Mouse (Mus musculus): ENCODE measurements around the gene Exosc8.
"Not testable (repeated sequence)": the region's sequence is repeated elsewhere in the genome, so short reads cannot be mapped to it uniquely, and the experiment has no call there.

Gene Exosc8

DNA sequence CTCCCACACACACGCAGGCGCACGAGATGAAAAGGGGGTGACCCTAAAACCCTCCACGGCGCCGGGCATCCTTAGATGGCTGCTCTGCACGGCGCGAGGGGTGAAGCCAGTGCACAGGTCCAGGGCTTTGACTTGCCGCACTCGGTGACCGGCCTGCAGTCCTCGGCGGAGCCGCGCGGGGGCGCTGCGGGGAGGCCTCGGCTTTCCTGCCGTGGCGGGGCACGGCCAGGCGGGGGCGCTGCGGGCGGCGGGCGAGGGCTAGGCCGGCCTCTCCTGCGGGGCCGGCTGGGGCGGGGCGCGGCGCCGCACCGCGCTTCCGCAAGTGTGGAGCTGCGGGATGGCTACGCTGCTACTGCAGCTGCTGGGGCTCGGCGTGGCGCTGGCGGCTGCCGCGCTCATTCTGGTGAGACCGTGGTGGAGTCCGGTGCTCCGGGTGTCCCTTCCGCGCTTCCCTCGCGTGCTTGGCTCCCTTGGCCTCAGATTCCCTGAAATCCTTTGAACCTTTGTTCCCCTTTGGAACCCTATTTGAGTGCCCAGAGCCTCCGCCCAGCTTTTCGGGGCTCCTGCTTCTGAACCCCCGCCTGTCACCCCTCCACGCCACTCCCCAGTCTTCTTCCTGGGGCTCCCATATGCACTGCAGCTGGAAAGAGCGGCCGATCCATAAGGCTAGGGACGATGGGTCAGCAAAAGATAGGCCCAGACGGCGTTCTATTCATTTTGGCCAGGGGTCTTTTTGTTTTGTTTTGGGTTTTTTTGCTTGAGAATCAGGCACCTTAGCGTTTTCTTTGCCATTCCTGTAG lies at the start of gene Exosc8, which contains the start of gene Alg5:
Exosc8 (minus strand) TSS at position 147 of the 800 bp plus-strand sequence.
Alg5 (plus strand) TSS at position 293 of the 800 bp plus-strand sequence.
- DNase-seq (ENCODE audit: low spot score in 2 of 2): peak; percentile 78 to 89

DNA sequence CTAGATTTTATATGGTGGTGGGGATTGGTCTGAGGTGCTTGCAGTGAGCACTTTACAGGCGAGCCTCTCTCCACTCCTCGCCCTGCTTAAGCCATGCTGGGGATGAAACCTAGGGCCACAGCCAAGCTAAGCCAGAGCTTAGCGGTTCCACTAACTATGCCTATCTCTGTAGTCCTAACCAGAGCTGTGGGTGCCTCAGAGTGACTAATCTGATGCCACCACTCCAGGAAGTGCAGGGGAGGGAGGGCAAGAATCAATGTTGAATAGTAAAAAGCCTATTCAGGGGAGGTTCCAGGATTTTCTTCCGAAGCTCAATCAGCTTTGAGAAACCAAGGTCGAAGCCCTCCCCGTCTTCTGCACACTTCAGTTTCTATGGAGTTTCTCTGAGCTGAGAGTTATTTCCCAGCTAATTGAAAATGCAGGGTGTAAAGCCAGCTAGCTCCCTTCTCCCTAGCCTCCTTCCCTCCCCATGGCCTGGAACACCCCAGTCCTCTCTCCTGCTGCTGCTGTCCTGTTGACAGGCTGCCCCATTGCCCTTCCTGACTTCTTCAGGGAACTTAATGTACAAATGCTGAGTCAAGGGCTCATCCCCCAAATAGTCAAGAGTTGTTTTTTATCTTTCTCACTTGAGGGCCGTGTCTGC lies 40.9 kb upstream of the Exosc8 start:
- DNase-seq (ENCODE audit: low spot score in 2 of 2): no peak

- no peak for DNase-seq (ENCODE audit: low spot score in 2 of 2)
These were observed 38.4 kb upstream of the Exosc8 start for GRCm38 (mm10) chr3:54773613-54774012.

DNA sequence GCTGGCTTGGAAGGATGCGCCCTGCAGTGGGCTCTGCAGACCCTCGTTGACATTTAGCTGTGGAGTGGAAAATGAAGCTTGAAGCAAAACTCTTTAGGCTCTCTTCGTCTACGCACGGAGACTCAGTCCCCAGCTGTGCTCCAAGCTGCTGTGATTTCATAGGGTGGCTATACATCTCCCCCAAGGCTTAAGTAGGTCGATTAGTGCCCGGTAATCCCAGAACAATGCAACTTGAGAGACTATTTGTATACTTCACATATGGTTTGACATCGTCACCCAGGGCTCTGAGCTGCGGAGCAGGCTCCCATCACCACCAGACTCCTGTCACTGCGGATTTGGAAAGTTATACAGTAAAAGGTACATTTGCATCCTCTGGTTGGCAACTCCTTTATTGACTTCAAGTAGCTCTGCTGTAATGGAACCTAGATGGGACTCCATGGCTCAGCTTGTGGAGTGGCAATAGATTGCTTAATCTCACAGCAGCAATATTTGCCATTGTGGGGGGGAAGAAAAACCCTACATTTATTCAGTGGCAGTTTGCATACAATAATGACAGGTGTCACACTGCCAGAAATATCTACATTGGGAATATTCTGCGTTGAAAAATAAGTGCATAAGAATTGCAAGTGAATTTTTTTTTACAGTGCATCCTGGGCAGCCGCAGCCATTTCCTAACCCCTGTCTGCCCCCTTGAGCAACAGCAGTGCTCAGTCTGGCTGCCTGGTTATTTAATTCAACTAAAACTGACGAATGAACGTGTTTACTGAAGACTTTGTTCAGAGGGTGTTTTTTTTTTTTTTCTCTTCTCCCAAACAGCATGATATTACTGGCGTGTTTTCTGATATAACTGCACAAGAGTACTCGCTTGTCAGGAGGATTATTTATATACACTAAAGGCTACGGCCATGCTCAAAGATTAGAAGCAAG lies 34.4 kb upstream of the Exosc8 start:
- no peak for DNase-seq (ENCODE audit: low spot score in 2 of 2)

- no peak for DNase-seq (ENCODE audit: low spot score in 2 of 2)
These were observed 33.4 kb upstream of the Exosc8 start for GRCm38 (mm10) chr3:54768592-54768991.

- no peak for DNase-seq (ENCODE audit: low spot score in 2 of 2)
These were observed 31.6 kb upstream of the Exosc8 start for GRCm38 (mm10) chr3:54766811-54767210.

DNA sequence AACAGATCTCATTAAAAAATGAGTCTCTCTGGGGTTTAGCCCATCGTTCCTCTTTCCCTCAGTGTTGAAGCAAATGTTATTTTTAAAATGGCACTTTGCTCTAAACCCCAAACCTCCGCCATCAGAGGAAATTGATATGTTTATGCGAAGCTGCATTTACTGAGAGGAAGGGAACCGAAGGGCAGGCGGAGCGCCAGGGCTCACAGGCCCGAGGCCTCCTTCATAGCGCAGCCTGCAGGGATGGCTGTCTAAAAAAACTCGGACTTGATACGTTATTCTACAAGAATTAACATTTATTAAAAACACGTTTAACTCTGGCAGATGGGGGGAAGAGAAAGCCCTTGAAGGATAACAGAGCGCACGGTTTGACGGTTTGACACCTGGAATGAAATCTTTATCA lies 30.8 kb upstream of the Exosc8 start:
- no peak for DNase-seq (ENCODE audit: low spot score in 2 of 2)

DNA sequence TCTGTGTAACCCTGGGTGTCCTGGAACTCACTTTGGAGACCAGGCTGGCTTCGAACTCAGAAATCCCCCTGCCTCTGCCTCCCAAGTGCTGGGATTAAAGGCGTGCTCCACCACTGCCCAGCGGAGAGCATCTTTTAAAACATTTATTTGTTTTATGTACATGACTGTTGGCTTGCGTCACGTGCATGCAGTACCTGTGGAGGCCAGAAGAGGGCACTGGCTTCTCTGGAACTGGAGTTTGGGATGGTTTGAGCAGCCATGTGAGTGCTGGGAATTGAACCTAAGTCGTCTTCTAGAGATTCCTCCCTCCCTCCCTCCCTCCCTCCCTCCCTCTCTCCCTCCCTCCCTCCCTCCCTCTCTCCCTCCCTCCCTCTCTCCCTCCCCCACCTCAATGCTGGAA lies 30.3 kb upstream of the Exosc8 start:
- not testable (repeated sequence) for DNase-seq (ENCODE audit: low spot score in 2 of 2)

DNA sequence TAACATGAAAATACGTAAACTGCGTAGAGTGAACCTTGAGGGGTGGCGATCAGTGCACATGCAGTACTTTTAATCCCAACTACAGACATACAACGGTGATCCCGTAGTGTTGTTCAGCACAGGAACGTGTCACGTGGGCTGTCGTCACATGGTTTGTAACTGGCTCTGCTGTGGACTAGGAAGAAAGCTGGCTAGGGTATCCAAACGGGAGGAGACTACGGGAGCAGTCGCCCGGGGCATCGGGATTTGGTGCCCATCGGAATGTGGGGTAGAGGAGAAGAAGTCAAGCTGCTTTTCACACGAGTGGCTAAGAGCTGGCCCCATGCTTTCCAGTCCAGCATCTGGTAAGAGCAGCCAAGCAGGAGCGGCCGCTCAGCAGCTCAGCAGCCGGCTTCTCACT lies 29.2 kb upstream of the Exosc8 start:
- peak; percentile 16 to 33 for DNase-seq (ENCODE audit: low spot score in 2 of 2)

GRCm38 (mm10) chr3:54761258-54761657 lies 26.1 kb upstream of the Exosc8 start:
- DNase-seq (ENCODE audit: low spot score in 2 of 2): no peak

GRCm38 (mm10) chr3:54760321-54761115 lies 25.3 kb upstream of the Exosc8 start:
- no peak for DNase-seq (ENCODE audit: low spot score in 2 of 2)

DNA sequence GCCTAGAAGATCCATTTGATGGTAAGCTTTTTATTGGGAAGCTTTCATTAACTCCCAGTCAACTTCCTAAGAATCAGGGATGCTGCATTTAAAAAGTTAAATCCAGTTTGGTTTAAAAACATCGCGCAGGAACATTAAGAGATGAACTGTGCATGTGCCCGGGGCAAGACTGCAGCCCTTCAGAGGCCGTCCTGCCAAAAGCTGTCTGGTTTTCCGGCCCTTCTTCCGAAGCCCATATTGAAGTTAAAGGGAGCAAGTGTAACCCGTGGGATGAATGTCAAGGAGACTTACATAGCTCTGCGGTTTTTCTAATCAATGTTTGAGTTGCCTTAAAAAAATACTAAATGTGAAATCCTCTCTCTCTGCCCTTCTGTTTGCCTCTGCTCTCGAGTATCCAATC lies 24.0 kb upstream of the Exosc8 start:
- no peak for DNase-seq (ENCODE audit: low spot score in 2 of 2)

DNA sequence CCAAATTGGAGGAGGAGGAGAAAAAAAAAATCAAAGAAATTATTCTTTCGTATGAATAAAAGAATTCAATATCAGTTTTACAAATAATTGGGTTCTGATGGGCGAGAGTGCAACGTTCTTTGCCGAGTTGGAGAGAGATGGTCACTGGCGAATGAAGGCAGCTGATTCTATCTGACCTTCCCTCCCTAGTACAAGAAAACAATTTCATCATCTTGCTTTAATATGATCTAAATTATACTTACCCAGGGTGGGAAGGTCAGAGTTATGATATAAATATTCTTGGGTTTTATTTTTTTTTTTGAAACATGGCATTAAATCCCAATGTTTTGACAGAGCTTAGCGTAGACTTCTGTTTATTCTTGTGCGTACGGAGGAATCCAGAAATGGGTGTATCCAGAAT lies 22.3 kb upstream of the Exosc8 start:
- DNase-seq (ENCODE audit: low spot score in 2 of 2): no peak

DNA sequence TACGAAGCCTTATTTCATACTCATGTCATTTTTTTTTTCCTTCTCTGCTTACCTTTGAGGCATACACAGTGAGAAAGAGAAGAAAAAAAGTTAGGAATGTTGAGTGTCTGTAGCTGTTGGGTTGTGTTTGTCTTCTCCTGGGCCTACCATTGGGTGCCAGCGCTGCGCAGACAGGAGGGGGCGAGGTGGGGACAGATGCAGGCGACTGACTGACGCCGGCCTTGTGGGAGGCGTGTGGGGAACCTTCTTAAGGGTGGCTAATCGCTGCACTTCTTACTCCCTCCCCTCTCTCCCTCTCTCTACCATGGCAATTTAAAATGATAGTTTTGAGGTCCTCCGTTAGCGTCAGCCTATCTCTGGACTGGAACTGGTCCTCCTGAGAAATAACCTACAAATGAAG lies 20.9 kb upstream of the Exosc8 start:
- DNase-seq (ENCODE audit: low spot score in 2 of 2): peak in 1 of 2 experiments; percentile 8

DNA sequence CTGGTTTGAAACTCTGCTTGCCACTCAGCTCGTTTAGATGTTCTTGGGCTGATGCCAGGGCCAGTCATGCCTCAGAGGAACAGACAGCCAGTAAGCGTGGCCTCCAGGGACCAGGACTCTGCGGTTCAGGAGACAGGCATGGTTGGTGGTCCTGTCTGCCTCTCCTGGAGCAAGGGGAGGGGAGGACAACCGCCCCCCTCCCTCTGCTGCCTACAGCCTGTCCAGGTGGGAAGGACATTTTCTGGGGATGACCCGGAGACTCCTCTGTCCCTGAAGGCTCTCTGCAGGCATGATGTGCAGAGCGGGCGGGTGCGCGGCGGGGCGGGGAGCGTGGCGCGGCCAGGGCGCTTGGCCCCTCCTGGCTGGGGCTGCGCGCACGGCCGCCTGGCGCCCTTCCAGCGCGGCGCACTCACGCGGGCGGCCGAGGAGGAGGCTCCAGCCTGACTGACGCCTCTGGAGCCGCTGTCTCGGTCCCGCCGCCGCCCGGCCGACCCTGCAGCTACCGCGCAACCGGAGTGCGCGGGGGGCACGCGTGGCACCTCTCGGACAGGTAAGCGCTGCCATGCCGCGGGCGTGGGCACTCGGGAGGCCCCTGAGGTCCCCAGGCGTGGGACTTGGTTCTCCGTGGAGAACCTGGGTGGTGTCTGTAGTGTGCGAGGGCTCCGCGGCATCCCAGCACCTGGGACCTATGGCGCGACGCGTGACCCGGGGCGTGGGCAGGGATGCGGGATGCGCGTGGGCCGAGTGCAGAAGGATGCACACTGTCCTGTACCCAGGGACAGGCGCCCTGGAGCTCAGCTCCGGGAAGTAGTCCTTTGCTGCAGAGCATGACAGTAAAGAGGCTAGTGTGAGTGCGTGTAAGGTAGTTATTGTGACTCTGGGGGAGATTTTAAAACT lies 20.2 kb upstream of the Exosc8 start, which contains the start of gene Smad9:
Smad9 (plus strand) TSS at position 438 of the 897 bp plus-strand sequence.
- DNase-seq (ENCODE audit: low spot score in 2 of 2): peak; percentile 39 to 55

DNA sequence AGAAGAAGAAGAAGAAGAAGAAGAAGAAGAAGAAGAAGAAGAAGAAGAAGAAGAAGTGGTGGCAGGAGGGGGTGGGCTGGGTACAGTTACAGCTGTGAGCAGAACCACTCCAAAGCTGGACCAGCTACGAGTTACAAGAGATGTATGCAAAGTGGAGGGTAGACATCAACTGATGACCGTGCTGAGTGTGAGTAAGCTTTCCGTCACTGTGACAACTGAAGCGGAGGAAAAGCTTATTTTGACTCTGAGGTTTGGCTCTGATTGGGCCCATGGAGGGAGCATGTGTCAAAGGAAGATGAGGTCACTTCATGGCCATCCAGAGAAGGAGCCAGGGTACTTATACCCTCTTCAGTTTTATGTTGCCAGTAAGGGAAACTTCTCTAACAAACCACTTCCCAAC lies 18.2 kb upstream of the Exosc8 start:
- DNase-seq (ENCODE audit: low spot score in 2 of 2): no peak

- no peak for DNase-seq (ENCODE audit: low spot score in 2 of 2)
These were observed 10.6 kb upstream of the Exosc8 start for GRCm38 (mm10) chr3:54745799-54746198.

GRCm38 (mm10) chr3:54741965-54742364 lies 6.8 kb upstream of the Exosc8 start:
- no peak for DNase-seq (ENCODE audit: low spot score in 2 of 2)

GRCm38 (mm10) chr3:54737317-54737716 lies 2.1 kb upstream of the Exosc8 start:
- no peak for DNase-seq (ENCODE audit: low spot score in 2 of 2)
